12 mouse cellular contexts compared by ENCODE assay signal in genomic region chr11:22632988-22633387, GRCm38 (mm10).
DNase-seq lines count a peak whose midpoint lies in the region; ATAC-seq and TF ChIP-seq lines count a peak whose summit lies in the region.
"Had no signal": no experiment of that assay in that cellular context is flagged by ENCODE, and none has a peak within 500 bp of the region (broad histone marks: within the 10 kb centered on the region; RNA-seq: fewer than 3 reads in every experiment).

No protein-coding gene starts in this region.

- TF ChIP-seq POLR2A in lung, adult 2 months (IDR thresholded peaks at IDR 0.05; ENCODE audit: borderline replicate concordance, extremely low read depth, low read depth, low read length) = no peak
- TF ChIP-seq POLR2A in testis, adult 2 months (IDR thresholded peaks at IDR 0.05; ENCODE audit: control insufficient read depth, low read depth, low read length) = no peak

- no peaks in the 10 kb centered on the region for H3K27me3 ChIP-seq in lung, postnatal 0 days (replicated peaks; ENCODE audit: insufficient read depth, low read length)
- no peaks in the 10 kb centered on the region for H3K27me3 ChIP-seq in testis, adult 2 months (ENCODE audit: control insufficient read depth, insufficient read depth, low read length)
- H3K27me3 ChIP-seq: hindbrain, embryonic 15.5 days; liver, embryonic 13.5 days had no signal

- H3K4me3 ChIP-seq in lung, postnatal 0 days (ENCODE audit: low read depth, low read length) = no peak overlapping the region
- H3K4me3 ChIP-seq in lung, adult 2 months (replicated peaks; ENCODE audit: extremely low read depth, low read depth, low read length) = no peak overlapping the region
- H3K4me3 ChIP-seq in testis, adult 2 months (ENCODE audit: control insufficient read depth, low read depth, low read length) = no peak overlapping the region
- H3K4me3 ChIP-seq: hindbrain, embryonic 15.5 days; liver, embryonic 13.5 days had no signal

- no peak for DNase-seq in frontal cortex, postnatal 10 days (ENCODE audit: low spot score in 2 of 2)
- peak; percentile 70 for DNase-seq in lung, postnatal 0 days (ENCODE audit: low spot score)
- no peak for DNase-seq in lung, adult 2 months
- DNase-seq in fat pad, adult 2 months (ENCODE audit: extremely low read depth, low read depth, low spot score) = peak; percentile 34
- DNase-seq in heart, postnatal 14 days = no peak
- DNase-seq in embryo, embryonic 10.5 days (ENCODE audit: low spot score) = no peak
- DNase-seq: embryo, embryonic 11 days; liver, embryonic 13.5 days had no signal

- 45% methylated on average over 5 of the region's 5 CpGs for WGBS in lung, postnatal 0 days
- 60% methylated on average over 5 of the region's 5 CpGs for WGBS in lung, adult 2 months

- no peak overlapping the region for H3K4me2 ChIP-seq in lung, postnatal 0 days (replicated peaks; ENCODE audit: low read depth, low read length)
- H3K4me2 ChIP-seq: hindbrain, embryonic 15.5 days; liver, embryonic 13.5 days had no signal

- H3K27ac ChIP-seq in lung, postnatal 0 days (ENCODE audit: low read length) = peak overlapping the region; percentile 2; the same call in 1 of the 2 replicates
- 0 out of 2 replicates have a peak overlapping the region, but pooled peaks have one; percentile 23 for H3K27ac ChIP-seq in testis, adult 2 months (ENCODE audit: control insufficient read depth, insufficient read depth, low read depth, low read length)
- H3K27ac ChIP-seq: hindbrain, embryonic 15.5 days; liver, embryonic 13.5 days had no signal

- H3K9me3 ChIP-seq in lung, postnatal 0 days (ENCODE audit: low read length) = no peaks in the 10 kb centered on the region
- H3K9me3 ChIP-seq: hindbrain, embryonic 15.5 days; liver, embryonic 13.5 days; megakaryocyte, embryonic 14.5 days had no signal

- no peak for TF ChIP-seq CTCF in lung, postnatal 0 days (IDR thresholded peaks at IDR 0.05)
- no peak for TF ChIP-seq CTCF in lung, adult 2 months (IDR thresholded peaks at IDR 0.05; ENCODE audit: insufficient read depth, low read length)
- no peak for TF ChIP-seq CTCF in testis, adult 2 months (IDR thresholded peaks at IDR 0.05; ENCODE audit: control insufficient read depth, insufficient read depth, insufficient replicate concordance, low read depth, low read length)

- H3K9ac ChIP-seq in lung, postnatal 0 days (replicated peaks; ENCODE audit: low read depth) = no peak overlapping the region
- H3K9ac ChIP-seq: hindbrain, embryonic 15.5 days; liver, embryonic 13.5 days had no signal

- H3K36me3 ChIP-seq in lung, postnatal 0 days (ENCODE audit: insufficient read depth, low read length) = no peaks in the 10 kb centered on the region
- H3K36me3 ChIP-seq in testis, adult 2 months (ENCODE audit: control insufficient read depth, insufficient read depth, low read length) = no peaks in the 10 kb centered on the region
- H3K36me3 ChIP-seq: hindbrain, embryonic 15.5 days; liver, embryonic 13.5 days had no signal

- peak; percentile 29 for ATAC-seq in frontal cortex, adult (ENCODE audit: low TSS enrichment)
- ATAC-seq in lung, postnatal 0 days = peak; percentile 5; the same call in 1 of the 2 replicates

- H3K4me1 ChIP-seq in lung, postnatal 0 days (ENCODE audit: insufficient read depth, low read depth, low read length) = peaks cover 26% of the 10 kb centered on the region; the same call in 1 of the 2 replicates
- peaks cover 27% of the 10 kb centered on the region for H3K4me1 ChIP-seq in lung, adult 2 months (ENCODE audit: control insufficient read depth, insufficient read depth, low read length)
- peaks cover 8% of the 10 kb centered on the region for H3K4me1 ChIP-seq in testis, adult 2 months (ENCODE audit: control insufficient read depth, insufficient read depth, low read length)

- intact Hi-C loops in heart, postnatal 14 days (cut with DNase I) = loop anchor here (5.0 kb wide), 4 partner anchors 39 to 639 kb away; partner anchors contain the start of gene Xpo1

- TF ChIP-seq EP300 in lung, postnatal 0 days (IDR thresholded peaks at IDR 0.05) = peak; percentile 83

Comparison
In these comparisons a context has a peak if more than half of its experiments do, and no peak if none do; other contexts are left out.
1. DNase-seq: peak in lung, postnatal 0 days (single experiment) and fat pad, adult 2 months (single experiment); none in frontal cortex, postnatal 10 days (0 of 2), lung, adult 2 months (single experiment), heart, postnatal 14 days (0 of 2) and embryo, embryonic 10.5 days (single experiment).